12 mouse cellular contexts compared by ENCODE assay signal in the genomic region with DNA sequence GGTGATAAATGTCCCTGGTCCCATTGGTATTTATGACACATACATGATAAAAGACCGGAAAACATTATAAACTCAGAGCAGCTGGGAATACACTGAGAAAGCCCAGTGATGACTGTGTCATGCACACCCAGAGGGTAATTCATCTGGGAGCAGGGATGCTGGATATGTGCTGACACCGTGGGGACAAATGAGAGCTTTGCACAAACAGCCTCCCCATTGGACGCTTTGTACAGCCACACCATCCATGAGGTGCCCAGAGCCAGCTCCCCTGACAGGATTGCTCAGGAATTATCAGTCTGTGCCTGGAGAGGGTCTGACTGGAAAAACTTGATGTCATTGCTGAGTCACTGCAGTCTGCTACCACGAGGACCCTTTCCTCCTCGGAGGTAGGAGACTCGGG.
A peak's percentile ranks its signal among the peaks of the same experiment; 100 is the strongest.
DNase-seq lines count a peak whose midpoint lies in the region; ATAC-seq and TF ChIP-seq lines count a peak whose summit lies in the region.
"Had no signal": no experiment of that assay in that cellular context is flagged by ENCODE, and none has a peak within 500 bp of the region (broad histone marks: within the 10 kb centered on the region; RNA-seq: fewer than 3 reads in every experiment).

No protein-coding gene starts in this region.

- ATAC-seq in lung, embryonic 14.5 days (ENCODE audit: insufficient read depth): peak; percentile 71; the same call in 1 of the 2 replicates
- peak; percentile 72 for ATAC-seq in intestine, embryonic 16.5 days
- peak; percentile 76 for ATAC-seq in neural tube, embryonic 12.5 days (ENCODE audit: low FRiP score, low read depth)
- ATAC-seq in granulocyte monocyte progenitor cell, adult 5-6 weeks (replicated peaks; ENCODE audit: poor library complexity, severe bottlenecking): no peak
- ATAC-seq in liver, embryonic 11.5 days (replicated peaks; ENCODE audit: low FRiP score): no peak

- no peak overlapping the region for H3K27ac ChIP-seq in lung, embryonic 14.5 days (ENCODE audit: low read depth)
- no peak overlapping the region for H3K27ac ChIP-seq in intestine, embryonic 16.5 days (ENCODE audit: low read length)
- no peak overlapping the region for H3K27ac ChIP-seq in neural tube, embryonic 12.5 days
- no peak overlapping the region for H3K27ac ChIP-seq in liver, embryonic 11.5 days (ENCODE audit: low read depth, low read length)
- H3K27ac ChIP-seq: embryonic facial prominence, embryonic 15.5 days; liver, embryonic 14.5 days had no signal

- H3K36me3 ChIP-seq in lung, embryonic 14.5 days (ENCODE audit: insufficient read depth): no peaks in the 10 kb centered on the region
- no peaks in the 10 kb centered on the region for H3K36me3 ChIP-seq in intestine, embryonic 16.5 days (ENCODE audit: control insufficient read depth, insufficient read depth, low read length)
- H3K36me3 ChIP-seq in neural tube, embryonic 12.5 days: peaks cover 2% of the 10 kb centered on the region; the same call in 1 of the 2 replicates
- H3K36me3 ChIP-seq in liver, embryonic 11.5 days (ENCODE audit: control insufficient read depth, insufficient read depth, low read length): no peaks in the 10 kb centered on the region
- H3K36me3 ChIP-seq: embryonic facial prominence, embryonic 15.5 days had no signal

- no peak for TF ChIP-seq CTCF in lung, embryonic 14.5 days (IDR thresholded peaks at IDR 0.05; ENCODE audit: low read depth)

- no peaks in the 10 kb centered on the region for H3K4me1 ChIP-seq in lung, embryonic 14.5 days (ENCODE audit: insufficient read depth)
- H3K4me1 ChIP-seq in intestine, embryonic 16.5 days (ENCODE audit: control insufficient read depth, insufficient read depth, low read length): peaks cover 5% of the 10 kb centered on the region; the same call in 1 of the 2 replicates
- H3K4me1 ChIP-seq in neural tube, embryonic 12.5 days: peaks cover 6% of the 10 kb centered on the region; the same call in 1 of the 2 replicates
- H3K4me1 ChIP-seq in liver, embryonic 11.5 days (replicated peaks; ENCODE audit: control insufficient read depth, insufficient read depth, low read length): no peaks in the 10 kb centered on the region
- H3K4me1 ChIP-seq: embryonic facial prominence, embryonic 15.5 days; megakaryocyte, embryonic 14.5 days had no signal

- H3K9me3 ChIP-seq in lung, embryonic 14.5 days (ENCODE audit: low read depth, low read length): no peaks in the 10 kb centered on the region
- no peaks in the 10 kb centered on the region for H3K9me3 ChIP-seq in intestine, embryonic 16.5 days (ENCODE audit: control insufficient read depth, low read length)
- H3K9me3 ChIP-seq in neural tube, embryonic 12.5 days: no peaks in the 10 kb centered on the region
- no peaks in the 10 kb centered on the region for H3K9me3 ChIP-seq in liver, embryonic 11.5 days (ENCODE audit: control insufficient read depth, low read length)
- H3K9me3 ChIP-seq: embryonic facial prominence, embryonic 15.5 days; megakaryocyte, embryonic 14.5 days had no signal

- H3K9ac ChIP-seq in lung, embryonic 14.5 days: no peak overlapping the region
- no peak overlapping the region for H3K9ac ChIP-seq in intestine, embryonic 16.5 days (ENCODE audit: low read depth, low read length)
- no peak overlapping the region for H3K9ac ChIP-seq in neural tube, embryonic 12.5 days
- H3K9ac ChIP-seq in liver, embryonic 11.5 days (ENCODE audit: low read depth, low read length): no peak overlapping the region
- H3K9ac ChIP-seq: embryonic facial prominence, embryonic 15.5 days; liver, embryonic 14.5 days had no signal

- H3K4me2 ChIP-seq in lung, embryonic 14.5 days: no peak overlapping the region
- H3K4me2 ChIP-seq in intestine, embryonic 16.5 days (ENCODE audit: low read depth, low read length): no peak overlapping the region
- no peak overlapping the region for H3K4me2 ChIP-seq in neural tube, embryonic 12.5 days (replicated peaks)
- no peak overlapping the region for H3K4me2 ChIP-seq in liver, embryonic 11.5 days
- H3K4me2 ChIP-seq: embryonic facial prominence, embryonic 15.5 days had no signal

- DNase-seq in embryo, embryonic 11 days: peak; percentile 14
- DNase-seq in embryo, embryonic 10.5 days (ENCODE audit: low spot score): no peak
- peak; percentile 26 for DNase-seq in lung, embryonic 14.5 days
- DNase-seq in lung, adult 18-20 months: no peak
- no peak for DNase-seq in liver, embryonic 11.5 days (ENCODE audit: low spot score)
- DNase-seq: cerebellum, adult 2 months had no signal

- 33% methylated on average over 6 of the region's 6 CpGs for WGBS in lung, embryonic 14.5 days
- WGBS in intestine, embryonic 16.5 days: 37% methylated on average over 6 of the region's 6 CpGs
- WGBS in neural tube, embryonic 12.5 days: 59% methylated on average over 6 of the region's 6 CpGs
- WGBS in liver, embryonic 11.5 days: 55% methylated on average over 6 of the region's 6 CpGs

- H3K4me3 ChIP-seq in lung, embryonic 14.5 days (ENCODE audit: low read depth, low read length): no peak overlapping the region
- H3K4me3 ChIP-seq in intestine, embryonic 16.5 days (ENCODE audit: low read length): no peak overlapping the region
- no peak overlapping the region for H3K4me3 ChIP-seq in neural tube, embryonic 12.5 days
- H3K4me3 ChIP-seq in liver, embryonic 11.5 days (ENCODE audit: low read depth, low read length): no peak overlapping the region
- H3K4me3 ChIP-seq: embryonic facial prominence, embryonic 15.5 days; megakaryocyte, embryonic 14.5 days had no signal

- no peaks in the 10 kb centered on the region for H3K27me3 ChIP-seq in lung, embryonic 14.5 days (ENCODE audit: insufficient read depth, low read length)
- H3K27me3 ChIP-seq in intestine, embryonic 16.5 days (replicated peaks; ENCODE audit: control insufficient read depth, insufficient read depth, low read length): no peaks in the 10 kb centered on the region
- no peaks in the 10 kb centered on the region for H3K27me3 ChIP-seq in neural tube, embryonic 12.5 days (replicated peaks)
- no peaks in the 10 kb centered on the region for H3K27me3 ChIP-seq in liver, embryonic 11.5 days (replicated peaks; ENCODE audit: control insufficient read depth, insufficient read depth, low read length)
- H3K27me3 ChIP-seq: embryonic facial prominence, embryonic 15.5 days; megakaryocyte, embryonic 14.5 days had no signal

Comparison
In these comparisons a context has a peak if more than half of its experiments do, and no peak if none do; other contexts are left out.
1. DNase-seq: peak in embryo, embryonic 11 days (single experiment) and lung, embryonic 14.5 days (single experiment); none in embryo, embryonic 10.5 days (single experiment), lung, adult 18-20 months (0 of 2) and liver, embryonic 11.5 days (single experiment).
2. ATAC-seq: peak in lung, embryonic 14.5 days (single experiment), intestine, embryonic 16.5 days (single experiment) and neural tube, embryonic 12.5 days (single experiment); none in granulocyte monocyte progenitor cell, adult 5-6 weeks (single experiment) and liver, embryonic 11.5 days (single experiment).